Mouse (Mus musculus) adrenal gland, postnatal 10 days (tissue): ENCODE data around the gene Adgrg7. TPM values are rescaled to one million over a fixed set of nuclear protein-coding genes. Genes with fewer than 3 reads are reported as not detected.

Experiments used
- DNase-seq: peaks from one replicate; pipeline ENCODE4 v3.0.0; 2021; ENCODE audit warnings: mixed read lengths
- total RNA-seq, 2 experiments: library from RNA; stranded (reverse); gene quantifications; 2 replicates each; pipeline ENCODE4 v1.2.3; 2021

The Adgrg7 gene
- total RNA-seq, 2 experiments from 2014 or later: not detected

DNA sequence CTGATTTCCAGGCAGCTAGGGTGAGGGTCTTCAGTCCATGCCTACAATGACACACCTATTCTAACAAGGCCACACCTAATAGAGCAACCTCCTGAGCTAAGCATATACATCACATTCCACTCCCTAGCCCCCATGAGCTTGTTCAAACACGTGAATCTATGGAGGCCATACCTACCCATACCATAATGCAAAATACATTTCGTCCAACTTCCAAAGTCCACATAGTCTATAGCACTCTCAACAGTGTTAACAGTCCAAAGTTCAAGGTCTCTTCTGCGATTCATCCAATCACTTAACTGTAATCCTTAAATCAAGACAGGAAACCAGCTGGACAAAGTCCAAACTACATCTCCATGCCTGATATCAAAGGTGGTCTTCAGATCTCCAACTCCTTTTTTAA is 85.6 kb downstream of the Adgrg7 start:
- no peak for DNase-seq

DNA sequence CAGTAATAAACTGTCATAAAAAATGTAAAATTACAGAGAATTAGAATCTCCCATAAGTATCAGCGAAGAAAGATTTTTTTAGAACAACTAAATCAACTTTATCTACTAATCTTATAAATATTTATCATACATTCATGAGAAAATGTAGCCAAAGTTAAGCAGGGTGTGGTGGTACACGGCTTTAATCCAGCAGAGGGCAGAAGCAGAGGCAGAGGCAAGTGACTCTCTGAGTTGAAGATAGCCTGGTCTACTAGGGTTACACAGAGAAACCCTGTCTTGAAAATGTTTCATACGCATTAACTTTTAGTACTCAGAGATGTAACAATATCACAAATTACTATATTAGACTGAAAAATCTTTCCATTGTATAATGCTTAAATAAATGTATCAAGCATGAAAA is 89.9 kb downstream of the Adgrg7 start:
- no peak for DNase-seq

DNA sequence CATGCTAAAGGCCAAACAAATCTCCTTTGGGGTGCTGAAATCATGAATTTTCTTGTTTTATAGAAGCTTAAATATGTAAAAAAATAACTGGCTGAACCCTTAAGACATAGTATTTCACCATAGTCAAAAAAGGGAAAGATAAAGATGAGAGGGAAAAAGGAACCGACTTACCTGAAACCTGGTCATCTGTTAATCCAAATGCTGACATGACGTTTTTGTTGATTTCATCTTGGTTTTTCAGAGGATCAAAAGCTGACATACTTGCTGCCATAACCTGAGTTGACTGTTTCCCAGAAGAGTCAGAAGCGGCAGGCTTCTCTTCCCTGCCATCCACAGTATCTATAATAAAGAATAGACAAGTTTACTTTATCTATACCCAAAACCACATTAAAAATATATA is 94.8 kb downstream of the Adgrg7 start:
- no peak for DNase-seq

DNA sequence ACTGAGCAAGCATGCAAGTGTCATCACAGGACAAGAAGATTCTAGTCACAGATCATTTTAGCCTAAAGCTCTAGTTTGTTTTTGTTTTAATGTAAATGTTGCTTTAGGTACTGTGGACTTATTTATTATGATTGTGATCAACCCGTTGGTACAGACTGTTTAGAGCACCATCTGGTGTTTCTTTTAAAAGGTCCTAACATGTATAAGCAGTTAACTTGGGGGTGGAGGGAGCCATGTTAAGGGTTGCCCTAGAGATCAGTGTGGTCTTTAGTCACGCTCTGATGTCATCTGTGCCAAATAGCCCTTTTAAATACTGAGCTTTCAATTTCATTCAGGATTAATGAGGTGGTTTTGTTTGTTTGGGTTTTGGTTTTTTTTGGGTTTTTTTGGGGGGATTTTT is 99.2 kb downstream of the Adgrg7 start:
- DNase-seq: no peak

DNA sequence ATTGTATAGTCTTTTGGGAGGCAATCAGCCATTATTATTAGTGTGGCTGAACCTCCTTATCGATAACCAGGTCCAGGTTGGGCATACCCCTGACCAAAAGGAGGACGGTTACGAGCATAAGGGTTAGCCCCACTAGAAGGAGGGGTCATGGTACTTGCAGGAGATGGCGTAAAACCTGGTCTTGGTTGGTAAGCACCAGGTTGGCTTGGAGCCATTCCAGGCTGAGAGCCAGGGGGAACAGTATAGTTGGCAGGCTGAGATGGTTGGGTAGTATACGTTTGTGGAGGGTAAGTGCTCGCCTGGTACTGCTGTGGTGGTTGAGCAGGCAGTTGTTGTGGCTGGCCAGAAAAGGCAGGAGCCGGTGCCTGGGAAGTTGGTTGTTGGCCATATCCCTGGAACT is 104.9 kb downstream of the Adgrg7 start:
- DNase-seq: peak; percentile 37

DNA sequence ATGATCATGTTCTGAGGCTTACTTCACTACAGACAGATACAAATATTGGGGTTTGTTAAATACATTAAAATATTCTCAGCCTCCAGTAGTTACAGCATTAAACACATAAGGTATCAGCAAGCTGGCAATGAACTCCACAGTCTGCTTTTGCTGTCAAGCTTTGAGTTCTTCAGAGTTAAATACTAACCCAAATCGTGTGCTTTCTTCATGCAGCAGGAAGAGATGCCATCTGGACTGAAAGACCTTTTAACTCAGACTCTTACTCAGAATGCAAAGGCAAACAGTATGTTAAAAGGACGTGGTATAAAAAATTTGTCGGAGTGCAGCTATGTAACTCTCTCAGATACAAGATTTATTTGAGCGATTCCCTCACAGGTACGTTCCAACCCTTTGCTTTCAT is 108.9 kb downstream of the Adgrg7 start:
- no peak for DNase-seq

DNA sequence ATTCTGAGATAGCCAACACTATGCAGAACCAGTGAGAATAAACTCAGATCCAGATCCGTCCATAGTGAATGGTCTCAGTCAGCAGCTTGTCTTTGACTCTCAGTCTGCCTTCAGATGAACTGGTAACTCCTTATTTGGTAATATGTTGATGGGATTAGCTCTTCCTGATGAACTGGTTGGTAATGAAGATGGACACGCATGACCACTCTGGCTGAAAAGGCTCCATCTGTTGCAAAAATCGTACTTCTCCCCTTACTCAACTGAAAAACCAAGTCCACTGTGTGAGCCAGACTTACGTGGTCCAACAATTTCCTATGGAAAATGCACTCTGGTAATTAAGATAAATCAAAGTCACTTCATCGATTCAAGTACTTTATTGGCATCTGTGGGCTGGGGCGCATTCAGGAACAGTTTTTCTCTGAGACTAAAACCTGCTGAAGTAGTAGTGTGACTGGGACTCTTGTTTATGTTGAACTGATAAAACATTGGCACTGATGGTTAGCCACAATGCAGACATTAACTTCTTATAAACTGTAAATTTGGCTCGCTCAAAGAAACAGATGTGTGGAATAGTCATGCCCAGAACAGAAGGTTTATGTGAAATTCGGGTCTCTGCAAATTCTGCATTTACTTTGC is 114.5 kb downstream of the Adgrg7 start:
- no peak for DNase-seq

DNA sequence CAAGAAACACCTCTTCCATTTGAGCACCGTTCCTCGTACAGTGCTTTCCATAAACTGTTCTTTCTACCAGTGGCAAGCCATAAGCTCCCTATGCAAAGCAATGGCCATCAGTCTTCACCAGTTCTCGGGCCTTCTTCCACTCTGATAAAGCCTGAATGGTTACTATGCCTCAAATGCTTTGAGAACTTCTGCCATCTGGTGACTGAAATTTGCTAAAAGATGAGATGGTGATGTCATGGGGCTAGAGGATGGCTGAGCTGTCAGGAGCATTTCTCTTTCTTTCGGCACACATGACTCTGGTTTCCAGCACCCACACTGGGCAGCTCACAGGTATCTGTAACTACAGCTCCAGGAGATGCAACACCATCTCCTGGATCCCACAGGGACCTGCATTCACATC is 118.5 kb downstream of the Adgrg7 start:
- DNase-seq: peak; percentile 8

Other genes starting within 250 kb of the Adgrg7 start
- 10 to 100 TPM; 64.8 to 66.5 TPM for gene Tfg, start 78.4 kb downstream of the Adgrg7 start, total RNA-seq
- 1 to 10 TPM; 8.0 to 8.5 TPM for gene Tmem45a, start 90.3 kb upstream of the Adgrg7 start, total RNA-seq
- gene Lnp1, start 132.2 kb upstream of the Adgrg7 start, total RNA-seq: not detected